Mouse (Mus musculus) intestine, postnatal 0 days (tissue): Measurements from ENCODE around the gene Cux1. TPM values are rescaled to one million over a fixed set of nuclear protein-coding genes. Genes with fewer than 3 reads are reported as not detected.

ENCODE experiments used
- ATAC-seq: fragments of 200-750 bp; cut with Nextera tagmentation; 2 replicates; pipeline ENCODE4 v1.8.0; 2017; ENCODE audit warnings: mild to moderate bottlenecking, moderate TSS enrichment, moderate library complexity
- H3K27ac ChIP-seq: fragments of 300-500 bp; sonication (generic); 2 replicates; pipeline ENCODE4 v1.5.1; 2014; ENCODE audit warnings: mild to moderate bottlenecking, low read depth, low read length, moderate library complexity
- H3K27me3 ChIP-seq: fragments of 300-500 bp; sonication (generic); replicated peaks from 2 replicates; pipeline ENCODE4 v1.6.1; 2014; ENCODE audit warnings: low read length, mixed read lengths; ENCODE audit not compliant: control insufficient read depth, insufficient read depth
- H3K36me3 ChIP-seq: fragments of 300-500 bp; sonication (generic); 2 replicates; pipeline ENCODE4 v1.6.1; 2014; ENCODE audit warnings: mild to moderate bottlenecking, moderate library complexity; ENCODE audit not compliant: control insufficient read depth, insufficient read depth
- H3K4me1 ChIP-seq: fragments of 300-500 bp; sonication (generic); replicated peaks from 2 replicates; pipeline ENCODE4 v1.6.1; 2014; ENCODE audit warnings: antibody characterized with exemption, low read length, mixed read lengths; ENCODE audit not compliant: control insufficient read depth, insufficient read depth
- H3K4me2 ChIP-seq: fragments of 300-500 bp; sonication (generic); replicated peaks from 2 replicates; pipeline ENCODE4 v1.6.1; 2014; ENCODE audit warnings: low read depth, mild to moderate bottlenecking, moderate library complexity
- H3K4me3 ChIP-seq: fragments of 300-500 bp; sonication (generic); 2 replicates; pipeline ENCODE4 v1.5.1; 2014; ENCODE audit warnings: low read depth, low read length
- H3K9ac ChIP-seq: fragments of 300-500 bp; sonication (generic); 2 replicates; pipeline ENCODE4 v1.6.1; 2014; ENCODE audit warnings: mild to moderate bottlenecking, low read depth, low read length
- H3K9me3 ChIP-seq: fragments of 300-500 bp; sonication (generic); 2 replicates; pipeline ENCODE4 v1.6.1; 2016; ENCODE audit warnings: mixed run types; ENCODE audit not compliant: control insufficient read depth
- CTCF ChIP-seq: sonication (generic); IDR thresholded peaks from 2 replicates; pipeline ENCODE4 v1.5.1; 2016; ENCODE audit warnings: low read depth, mild to moderate bottlenecking, control low read depth, antibody characterized with exemption, moderate library complexity
- whole genome bisulfite sequencing: fragments of 180-500 bp; shearing (Covaris S2); extraction: QIAGEN DNeasy Blood & Tissue Kit; methylation state at CpG from one replicate; pipeline ENCODE4 v1.1.7; 2014; 5-methylcytosine and 5-hydroxymethylcytosine counted together
- polyA plus RNA-seq: library from polyadenylated mRNA; unstranded; fragments of >200 nt; fragmentation: Nextera tagmentation; extraction: Ambion mirVana; gene quantifications from 2 replicates; pipeline ENCODE4 v1.2.1, GENCODE M21; 2015

The Cux1 gene
- polyA plus RNA-seq, 1 experiment from 2014 or later: 29.4 TPM

DNA sequence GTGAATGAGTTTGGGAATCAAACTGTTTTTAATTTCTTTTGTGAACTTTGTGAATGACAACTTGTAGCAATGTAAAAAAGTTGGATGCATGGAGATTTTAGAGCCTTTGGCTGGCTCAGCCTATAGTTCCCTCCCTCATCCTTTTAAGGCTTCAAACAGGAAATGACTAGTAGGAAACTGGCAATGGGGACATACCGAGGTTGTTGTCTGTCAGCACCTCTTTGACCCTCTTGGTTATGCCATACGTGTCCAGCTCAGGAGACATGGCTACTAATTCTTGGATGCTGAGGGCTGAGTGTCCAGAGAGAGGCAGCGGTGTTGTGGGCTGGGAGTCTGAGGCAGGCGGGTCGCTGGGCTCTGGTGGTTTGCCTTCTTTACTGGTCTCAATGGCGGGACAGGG is 280.7 kb downstream of the Cux1 start:
- 88% methylated on average over 6 of the region's 6 CpGs for WGBS
- Histone ChIP-seq H3K9me3 (no peaks in the 10 kb centered on the region), H3K36me3 (peaks cover 50% of the 10 kb centered on the region), H3K4me1 (no peaks in the 10 kb centered on the region), H3K9ac (no peak overlapping the region), H3K4me3 (no peak overlapping the region), H3K27me3 (no peaks in the 10 kb centered on the region), H3K4me2 (no peak overlapping the region), H3K27ac (no peak overlapping the region)
- ATAC-seq: no peak
- TF ChIP-seq CTCF: no peak

DNA sequence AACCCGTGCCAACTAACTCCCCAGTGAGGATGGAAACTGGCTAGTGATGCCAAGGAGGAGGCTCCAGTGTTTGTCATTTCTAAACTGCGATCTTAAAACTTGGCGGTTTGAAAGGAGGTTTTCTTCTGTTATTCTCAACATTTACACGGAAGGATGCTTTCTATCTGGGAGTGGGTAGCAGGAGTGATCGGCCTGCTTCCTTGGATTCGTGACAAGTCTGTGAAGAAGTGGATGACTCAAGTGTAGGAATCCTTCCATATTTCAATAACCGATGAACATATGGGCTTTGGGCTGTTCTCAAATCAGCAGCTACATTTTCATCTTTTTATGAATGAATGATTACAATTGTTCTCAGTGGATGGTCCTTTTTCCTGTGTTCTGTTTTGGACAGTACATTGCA is 282.2 kb downstream of the Cux1 start:
- Histone ChIP-seq H3K9me3 (no peaks in the 10 kb centered on the region), H3K4me1 (no peaks in the 10 kb centered on the region), H3K4me2 (no peak overlapping the region), H3K4me3 (no peak overlapping the region), H3K27ac (no peak overlapping the region), H3K36me3 (peaks cover 47% of the 10 kb centered on the region), H3K9ac (no peak overlapping the region), H3K27me3 (no peaks in the 10 kb centered on the region)
- no peak for ATAC-seq
- no peak for TF ChIP-seq CTCF
- 81% methylated on average over 7 of the region's 7 CpGs for WGBS

DNA sequence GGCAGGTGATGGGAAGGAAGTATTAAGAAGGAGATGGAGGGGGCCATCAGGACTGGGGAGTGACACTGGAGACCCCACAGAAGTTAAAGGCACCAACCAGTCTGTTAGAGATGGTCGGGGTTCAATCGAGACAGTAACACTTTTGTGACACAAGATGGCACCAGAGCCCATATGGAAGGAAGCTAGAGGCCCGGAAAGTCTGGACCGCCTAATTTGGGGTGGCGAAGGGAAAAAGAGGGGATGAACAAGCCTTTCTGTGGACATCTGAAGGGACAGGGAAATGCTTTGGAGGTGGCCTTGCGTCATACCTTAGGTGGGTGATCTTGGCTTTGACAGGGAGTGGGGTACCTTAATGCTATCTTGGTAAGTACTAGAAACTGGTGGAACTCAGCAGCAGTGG is 285.9 kb downstream of the Cux1 start:
- no peak overlapping the region for H3K27ac ChIP-seq
- no peak overlapping the region for H3K4me3 ChIP-seq
- peaks cover 79% of the 10 kb centered on the region for H3K36me3 ChIP-seq
- no peak overlapping the region for H3K4me2 ChIP-seq
- no peaks in the 10 kb centered on the region for H3K9me3 ChIP-seq
- TF ChIP-seq CTCF: peak; percentile 85
- H3K27me3 ChIP-seq: no peaks in the 10 kb centered on the region
- H3K9ac ChIP-seq: no peak overlapping the region
- 63% methylated on average over 6 of the region's 6 CpGs for WGBS
- ATAC-seq: no peak
- H3K4me1 ChIP-seq: no peaks in the 10 kb centered on the region

DNA sequence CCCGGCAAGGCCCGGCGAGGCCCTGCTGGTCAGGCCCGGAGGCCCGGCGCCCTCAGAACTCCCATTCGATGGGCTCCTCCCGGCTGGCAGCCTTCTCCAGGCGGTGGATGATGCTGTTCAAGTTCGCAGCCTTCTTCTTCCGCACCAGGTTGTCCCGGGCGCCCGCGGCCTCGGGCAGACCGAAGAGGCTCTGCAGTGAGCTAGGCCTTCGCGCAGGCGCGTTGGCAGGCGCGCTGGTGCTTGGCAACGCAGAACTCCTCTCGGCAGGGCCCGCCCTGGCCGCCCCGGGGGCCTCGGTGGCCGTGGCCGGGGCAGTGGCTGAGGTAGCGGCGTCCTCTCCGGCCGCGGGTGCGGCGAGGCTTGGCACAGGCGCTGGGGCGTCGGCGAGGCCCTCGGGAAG is 292.6 kb downstream of the Cux1 start:
- Histone ChIP-seq H3K27ac (no peak overlapping the region), H3K4me3 (no peak overlapping the region), H3K4me1 (no peaks in the 10 kb centered on the region), H3K9me3 (no peaks in the 10 kb centered on the region), H3K9ac (no peak overlapping the region), H3K27me3 (no peaks in the 10 kb centered on the region), H3K4me2 (no peak overlapping the region), H3K36me3 (peaks cover 69% of the 10 kb centered on the region)
- WGBS: 90% methylated on average over 43 of the region's 43 CpGs
- no peak for TF ChIP-seq CTCF
- ATAC-seq: no peak

DNA sequence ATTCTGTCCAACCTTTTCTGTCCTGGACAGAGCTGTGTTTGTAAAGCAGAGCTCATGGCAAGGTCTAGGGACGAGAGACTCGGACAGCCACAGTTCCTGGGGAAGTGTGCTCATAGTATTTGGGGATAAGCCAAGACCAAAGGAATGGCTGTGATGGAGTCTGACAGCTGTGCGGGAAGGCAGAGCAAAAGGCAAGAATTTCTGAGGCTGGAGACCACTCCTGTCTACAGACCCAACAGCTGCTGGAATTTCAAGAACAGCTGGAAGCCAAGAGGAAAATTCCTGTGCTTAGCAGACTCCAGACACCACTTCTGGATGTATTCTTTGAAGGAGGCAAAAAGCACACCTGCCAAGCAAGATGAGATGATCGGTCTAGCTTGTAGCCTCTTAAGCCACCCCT is 297.4 kb downstream of the Cux1 start:
- Histone ChIP-seq H3K4me1 (no peaks in the 10 kb centered on the region), H3K4me3 (no peak overlapping the region), H3K4me2 (no peak overlapping the region), H3K9ac (no peak overlapping the region), H3K27ac (no peak overlapping the region), H3K27me3 (no peaks in the 10 kb centered on the region), H3K36me3 (peaks cover 23% of the 10 kb centered on the region), H3K9me3 (no peaks in the 10 kb centered on the region)
- no peak for TF ChIP-seq CTCF
- WGBS: 66% methylated on average over 4 of the region's 4 CpGs
- no peak for ATAC-seq

DNA sequence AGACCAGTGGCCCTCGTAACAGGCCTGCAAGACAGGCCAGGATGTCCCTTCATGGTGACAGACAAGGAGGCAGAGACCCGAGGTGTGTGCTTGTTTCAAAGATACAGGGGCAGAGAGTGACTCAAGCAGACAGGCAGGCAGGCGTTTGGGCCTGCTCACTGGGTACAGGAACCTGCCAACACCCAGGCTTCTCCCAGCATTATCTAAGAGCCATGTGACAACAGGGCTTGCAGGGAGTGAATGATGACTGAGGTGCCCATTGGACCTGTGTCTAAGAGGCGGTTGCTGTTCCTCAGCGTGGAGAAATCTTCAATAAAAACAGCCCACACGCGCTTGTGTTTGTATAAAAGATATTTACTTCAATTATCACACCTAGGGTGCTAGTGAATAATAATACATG is 301.2 kb downstream of the Cux1 start:
- H3K27me3 ChIP-seq: no peaks in the 10 kb centered on the region
- H3K4me2 ChIP-seq: no peak overlapping the region
- no peak overlapping the region for H3K4me3 ChIP-seq
- peak overlapping the region; percentile 1; the same call in 1 of the 2 replicates for H3K9ac ChIP-seq
- TF ChIP-seq CTCF: no peak
- peaks cover 4% of the 10 kb centered on the region; the same call in 1 of the 2 replicates for H3K4me1 ChIP-seq
- ATAC-seq: peak; percentile 39; the same call in 1 of the 2 replicates
- no peaks in the 10 kb centered on the region for H3K9me3 ChIP-seq
- no peak overlapping the region for H3K27ac ChIP-seq
- 60% methylated on average over 7 of the region's 7 CpGs for WGBS
- H3K36me3 ChIP-seq: no peaks in the 10 kb centered on the region

DNA sequence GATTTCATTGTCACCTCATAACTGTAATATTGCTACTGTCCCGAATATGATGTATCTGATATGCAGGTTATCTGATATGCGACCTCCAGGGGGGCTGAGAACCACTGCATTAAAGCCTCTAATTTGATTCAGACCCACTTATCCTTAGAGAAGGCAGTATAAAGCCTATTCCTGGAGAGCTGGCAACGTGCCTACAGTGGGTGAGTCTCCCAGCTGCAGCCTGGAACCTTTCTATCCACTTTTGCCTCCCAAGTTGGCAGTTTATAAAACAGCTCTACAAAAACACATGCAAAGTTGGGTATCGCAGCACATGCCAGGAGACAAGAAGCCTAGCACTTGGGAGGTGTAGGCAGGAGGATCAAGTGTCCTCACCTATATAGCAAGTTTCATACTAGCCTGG is 303.9 kb downstream of the Cux1 start:
- no peak for ATAC-seq
- WGBS: 83% methylated on average over 4 of the region's 4 CpGs
- no peaks in the 10 kb centered on the region for H3K36me3 ChIP-seq
- no peak overlapping the region for H3K4me3 ChIP-seq
- H3K4me2 ChIP-seq: no peak overlapping the region
- no peak overlapping the region for H3K27ac ChIP-seq
- TF ChIP-seq CTCF: no peak
- peaks cover 4% of the 10 kb centered on the region; the same call in 1 of the 2 replicates for H3K4me1 ChIP-seq
- no peaks in the 10 kb centered on the region for H3K27me3 ChIP-seq
- no peak overlapping the region for H3K9ac ChIP-seq
- no peaks in the 10 kb centered on the region for H3K9me3 ChIP-seq
